Mouse (Mus musculus) gastrocnemius, postnatal 4 days (tissue): ENCODE measurements around the gene Atmin. TPM values are rescaled to one million over a fixed set of nuclear protein-coding genes. Genes with fewer than 3 reads are reported as not detected.

ENCODE experiments used
- DNase-seq, 2 experiments: peaks; one replicate each; pipeline ENCODE4 v3.0.0; 2021 to 2022; ENCODE audit warnings: low spot score in 2 of 2, mixed read lengths in 2 of 2
- total RNA-seq, 2 experiments: library from RNA; stranded (reverse); gene quantifications; 2 replicates each; pipeline ENCODE4 v1.2.3; 2021

Atmin gene
- total RNA-seq, 2 experiments from 2014 or later: 16.4 to 17.1 TPM

- no peak for DNase-seq
Observed at GRCm38 (mm10) chr8:116947589-116947988, 4.4 kb downstream of the Atmin start.

GRCm38 (mm10) chr8:116951369-116951768 is 8.2 kb downstream of the Atmin start:
- no peak for DNase-seq

- DNase-seq: no peak
Observed at GRCm38 (mm10) chr8:116951778-116952177, 8.6 kb downstream of the Atmin start.

GRCm38 (mm10) chr8:116952428-116952827 is 9.2 kb downstream of the Atmin start:
- DNase-seq: no peak

- no peak for DNase-seq
Observed at GRCm38 (mm10) chr8:116954415-116954814, 11.2 kb downstream of the Atmin start.

- DNase-seq: no peak
Observed at GRCm38 (mm10) chr8:116969531-116969930, 26.3 kb downstream of the Atmin start.

- DNase-seq: no peak
Observed at GRCm38 (mm10) chr8:116975066-116975465, 31.9 kb downstream of the Atmin start.

GRCm38 (mm10) chr8:116975606-116976005 is 32.4 kb downstream of the Atmin start:
- no peak for DNase-seq

GRCm38 (mm10) chr8:116978052-116978451 is 34.9 kb downstream of the Atmin start:
- DNase-seq: no peak

- peak; percentile 90 to 98 for DNase-seq
Observed at GRCm38 (mm10) chr8:116978631-116979256, 35.6 kb downstream of the Atmin start, which contains the start of gene 1700030J22Rik. Gene 1700030J22Rik (minus strand): TSS chr8:116978959.

- DNase-seq: peak in 1 of 2 experiments; percentile 55
Observed at GRCm38 (mm10) chr8:116980117-116980516, 36.9 kb downstream of the Atmin start.

- DNase-seq: no peak
Observed at GRCm38 (mm10) chr8:116989842-116990241, 46.6 kb downstream of the Atmin start.

GRCm38 (mm10) chr8:116991241-116991640 is 48.0 kb downstream of the Atmin start:
- DNase-seq: no peak

GRCm38 (mm10) chr8:116992176-116992971 is 49.2 kb downstream of the Atmin start:
- DNase-seq: no peak

GRCm38 (mm10) chr8:116993095-116993867 is 50.1 kb downstream of the Atmin start, which contains the start of gene Gcsh:
Gene Gcsh (minus strand): TSS chr8:116993537.
- DNase-seq: peak; percentile 99

- no peak for DNase-seq
Observed at GRCm38 (mm10) chr8:116994016-116994716, 51.0 kb downstream of the Atmin start.

Other genes starting within 250 kb of the Atmin start
- 10 to 100 TPM; 10.9 to 12.1 TPM for gene Cdyl2, start 210.4 kb upstream of the Atmin start, total RNA-seq
- gene Cmc2, start 21.9 kb upstream of the Atmin start, total RNA-seq: 10 to 100 TPM; 24.9 to 25.4 TPM
- 1 to 10 TPM; 8.7 to 8.9 TPM for gene Cenpn, start 21.7 kb upstream of the Atmin start, total RNA-seq
- under 1 TPM; 0.18 to 0.34 TPM for gene 1700030J22Rik, start 35.6 kb downstream of the Atmin start, total RNA-seq
- 10 to 100 TPM; 40.1 to 41.6 TPM for gene Gcsh, start 50.1 kb downstream of the Atmin start, total RNA-seq
- under 1 TPM in 1 of 2 experiments, not detected in 1; 0.08 TPM for gene Pkd1l2, start 139.1 kb downstream of the Atmin start, total RNA-seq
- under 1 TPM; 0.20 to 0.41 TPM for gene Bco1, start 152.5 kb downstream of the Atmin start, total RNA-seq
- gene Gan, start 214.7 kb downstream of the Atmin start, total RNA-seq: 1 to 10 TPM; 9.2 to 9.5 TPM